Mouse (Mus musculus) gastrocnemius, adult 18-20 months (tissue): ENCODE data around the gene Wfdc2. TPM values are rescaled to one million over a fixed set of nuclear protein-coding genes. Genes with fewer than 3 reads are reported as not detected.
A peak's percentile ranks its signal among the peaks of the same experiment; 100 is the strongest.

Source experiments
- DNase-seq: peaks from one replicate; pipeline ENCODE4 v3.0.0; 2021; ENCODE audit warnings: low spot score
- long read RNA-seq, 2 experiments: library from polyadenylated mRNA; stranded (forward); transcript quantifications; one replicate each; pipeline ENCODE4 v2.0.0; 2021
- total RNA-seq, 2 experiments: library from RNA; stranded (reverse); gene quantifications; 2 replicates each; pipeline ENCODE4 v1.2.3; 2021

The Wfdc2 gene
- total RNA-seq = not detected
- long read RNA-seq, experiment 1 = 0 reads
- long read RNA-seq, experiment 2 = 0 reads

DNA sequence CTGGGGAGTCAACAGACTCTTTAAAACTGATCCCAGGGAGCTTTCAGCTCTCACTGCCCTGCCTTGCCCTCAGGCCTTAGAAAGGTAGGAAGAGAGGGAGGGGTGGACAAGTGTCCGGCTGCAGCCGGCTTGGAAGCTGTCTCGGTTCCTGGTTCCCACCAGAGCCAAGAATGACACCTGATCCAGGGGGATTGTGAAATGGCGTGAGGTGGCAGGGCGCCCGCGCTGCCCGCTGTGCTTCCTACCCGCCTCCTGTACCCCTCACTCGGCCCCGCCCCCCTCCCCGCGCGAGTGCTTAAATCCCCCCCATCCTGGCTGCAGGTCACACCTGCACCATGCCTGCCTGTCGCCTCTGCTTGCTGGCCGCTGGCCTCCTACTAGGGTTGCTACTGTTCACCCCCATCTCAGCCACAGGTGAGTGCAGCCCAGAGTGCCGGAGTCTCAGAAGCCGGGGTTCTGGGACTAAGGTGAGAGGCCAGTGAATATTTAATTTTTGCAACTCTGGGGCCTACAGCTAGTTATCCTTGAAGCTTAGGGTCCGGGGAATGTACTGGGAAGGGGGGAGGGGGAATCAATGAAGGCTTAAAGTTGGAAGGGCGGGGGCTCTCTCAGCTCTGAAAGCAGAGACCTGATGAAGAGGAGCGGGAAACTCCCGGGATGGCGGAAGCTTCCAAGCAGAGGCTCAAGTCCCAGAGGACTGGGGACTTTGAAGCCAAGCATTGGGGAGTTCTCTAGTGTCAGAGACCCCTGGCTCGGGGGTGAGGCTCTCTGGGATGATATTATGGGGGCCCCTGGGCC is at the start of gene Wfdc2:
Gene Wfdc2, plus strand, starts transcription at position 23 of the 798 bp plus-strand sequence.
- peak; percentile 32 for DNase-seq

DNA sequence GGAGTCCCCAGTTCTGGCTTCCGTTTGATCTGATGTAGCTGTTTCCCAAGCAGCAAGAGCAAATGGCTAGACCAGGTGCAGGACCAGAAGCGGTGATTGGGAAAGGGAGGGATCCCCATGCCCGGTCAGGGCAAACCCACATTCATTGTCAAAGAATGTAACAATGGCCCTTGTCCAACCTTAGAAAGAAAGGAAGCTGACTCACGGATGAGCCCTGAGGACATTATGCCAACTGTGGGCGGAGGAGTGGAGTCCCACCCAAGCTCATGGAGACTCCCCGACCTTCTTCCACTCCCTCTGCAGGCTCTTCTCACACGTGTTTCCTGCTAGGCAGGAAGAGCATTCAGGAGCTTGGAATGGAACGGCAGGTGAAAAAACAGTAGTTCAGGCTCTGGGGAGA is 48.8 kb upstream of the Wfdc2 start:
- peak; percentile 29 for DNase-seq

GRCm38 (mm10) chr2:164514916-164515315 is 47.3 kb upstream of the Wfdc2 start:
- no peak for DNase-seq

- no peak for DNase-seq
These were observed 46.3 kb upstream of the Wfdc2 start for GRCm38 (mm10) chr2:164515897-164516296.

DNA sequence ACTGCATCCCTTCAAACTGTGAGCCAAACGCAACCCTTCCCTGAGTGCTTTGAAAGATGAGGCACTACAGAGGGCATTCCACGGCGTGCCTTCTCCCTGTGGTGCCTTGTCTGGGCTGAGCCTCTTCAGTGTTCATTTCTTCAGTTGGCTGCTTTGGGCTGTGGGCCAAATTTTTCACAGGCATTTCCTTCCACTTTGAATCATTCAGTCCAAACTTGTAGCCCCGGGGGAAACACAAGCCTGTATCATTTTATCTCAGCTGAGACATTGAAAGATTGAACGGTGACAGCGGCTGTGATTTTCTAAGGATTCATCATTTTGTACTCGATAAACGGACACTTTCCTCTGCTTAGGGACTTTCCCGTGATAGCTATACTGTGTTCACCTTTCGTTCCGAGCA is 45.6 kb upstream of the Wfdc2 start:
- DNase-seq = no peak

- DNase-seq = peak; percentile 70
These were observed 44.6 kb upstream of the Wfdc2 start for GRCm38 (mm10) chr2:164517485-164518221.

DNA sequence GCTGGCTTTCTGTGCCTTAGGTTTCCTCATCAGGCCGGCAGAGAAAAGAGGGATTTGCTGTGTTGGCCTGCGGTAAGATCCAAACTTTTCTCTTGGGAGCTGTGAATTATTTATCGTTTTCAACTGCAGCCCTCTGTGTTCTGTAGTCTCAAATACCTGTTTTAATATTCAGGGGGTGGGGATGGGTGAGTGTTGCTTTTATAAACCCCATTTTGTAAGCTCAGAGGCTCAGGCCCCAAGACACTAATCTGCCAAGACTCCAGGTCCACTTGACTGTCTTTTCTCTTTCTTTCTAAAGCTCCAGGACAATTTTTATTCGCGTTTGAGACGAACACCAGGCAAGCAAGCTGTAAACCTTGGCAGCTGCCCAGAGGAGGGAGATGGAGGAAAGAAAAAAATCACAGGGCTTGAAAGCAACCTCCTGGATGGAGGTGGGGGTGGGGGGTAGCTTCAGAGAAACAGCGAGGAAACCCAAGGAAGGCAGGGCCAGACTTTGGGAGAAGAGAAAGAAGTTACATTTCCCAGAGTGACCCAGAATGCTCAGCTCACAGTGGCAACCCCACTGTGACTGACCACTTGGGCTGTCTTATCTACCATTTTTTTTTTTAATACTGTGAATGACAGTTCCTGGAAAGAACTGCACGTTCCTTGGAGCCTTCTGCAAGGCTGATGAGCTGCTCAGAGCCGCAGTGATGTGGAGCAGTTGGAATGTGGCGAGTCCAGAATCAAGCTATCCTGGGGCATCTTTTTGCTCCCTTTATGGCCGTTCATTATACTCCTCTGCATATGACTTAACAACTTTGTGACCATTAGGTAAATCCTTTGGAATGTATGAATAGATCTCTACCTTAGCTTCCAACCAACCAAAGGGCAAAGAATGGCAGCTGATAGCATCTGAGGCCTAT is 43.7 kb upstream of the Wfdc2 start:
- no peak for DNase-seq

GRCm38 (mm10) chr2:164519171-164519526 is 43.1 kb upstream of the Wfdc2 start:
- DNase-seq = no peak

DNA sequence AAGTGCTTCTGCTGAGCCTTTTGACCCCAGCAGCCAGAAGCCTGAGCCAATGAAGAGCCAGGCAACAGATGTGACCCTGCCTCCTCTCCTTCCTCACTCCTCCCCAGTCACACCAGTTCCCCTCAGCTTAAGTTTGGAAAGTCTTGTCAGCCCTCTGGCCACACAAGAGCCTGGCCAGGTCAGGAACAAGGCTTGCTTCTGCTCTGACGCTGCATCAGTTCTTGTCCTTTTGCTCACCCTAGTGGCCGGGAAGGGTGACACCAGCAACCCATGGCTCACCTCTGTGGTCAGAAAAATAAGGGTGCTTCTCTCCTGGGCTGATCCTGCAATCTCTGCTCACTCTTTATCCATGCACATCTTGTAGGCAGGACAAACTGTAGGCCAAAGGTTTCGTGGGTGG is 41.4 kb upstream of the Wfdc2 start:
- peak; percentile 39 for DNase-seq

- DNase-seq = no peak
These were observed 40.4 kb upstream of the Wfdc2 start for GRCm38 (mm10) chr2:164521841-164522240.

DNA sequence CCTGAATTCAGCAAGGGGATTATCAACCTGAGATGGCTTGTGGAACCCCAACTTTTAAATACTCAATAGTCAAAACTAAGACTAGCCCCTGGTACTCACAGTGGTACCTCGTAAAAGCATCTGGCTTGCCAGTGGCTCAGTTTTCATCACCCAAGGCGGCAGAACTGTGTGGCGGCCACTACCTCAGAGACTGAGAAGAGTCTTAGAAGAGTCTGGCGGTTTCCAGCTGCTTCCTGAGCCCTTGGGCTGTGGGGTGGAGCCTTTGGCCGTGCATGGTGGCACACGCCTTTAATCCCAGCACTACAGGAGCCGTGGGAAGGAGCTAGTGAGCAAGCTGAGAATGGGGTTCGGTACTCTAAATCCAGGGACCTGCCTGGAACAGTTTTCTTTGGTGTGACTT is 39.9 kb upstream of the Wfdc2 start:
- no peak for DNase-seq

DNA sequence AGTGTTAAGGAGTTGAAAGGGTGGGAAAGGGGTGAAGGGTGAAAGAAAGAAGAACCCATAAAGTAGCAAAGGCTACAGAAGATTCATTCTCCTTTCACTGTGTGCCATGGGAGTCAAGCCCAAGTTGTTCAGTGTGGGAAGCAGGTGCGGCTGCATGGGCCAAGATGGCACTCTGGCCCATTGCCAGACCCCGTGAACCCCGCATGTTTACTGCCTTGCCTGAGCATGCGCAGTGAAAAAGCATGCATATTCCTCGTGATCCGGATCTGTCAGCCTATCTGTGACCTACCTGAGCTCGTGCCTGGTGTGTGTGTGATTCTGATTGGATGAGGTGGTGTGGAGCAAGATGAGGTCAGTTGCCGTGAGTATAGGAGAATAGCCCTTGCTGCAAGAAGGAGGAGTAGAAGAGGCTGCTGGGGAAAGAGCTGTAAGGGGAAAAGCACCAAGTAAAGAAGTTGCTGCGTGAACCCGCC is 38.9 kb upstream of the Wfdc2 start:
- DNase-seq = peak; percentile 11

- DNase-seq = no peak
These were observed 33.7 kb upstream of the Wfdc2 start for GRCm38 (mm10) chr2:164528557-164528956.

DNA sequence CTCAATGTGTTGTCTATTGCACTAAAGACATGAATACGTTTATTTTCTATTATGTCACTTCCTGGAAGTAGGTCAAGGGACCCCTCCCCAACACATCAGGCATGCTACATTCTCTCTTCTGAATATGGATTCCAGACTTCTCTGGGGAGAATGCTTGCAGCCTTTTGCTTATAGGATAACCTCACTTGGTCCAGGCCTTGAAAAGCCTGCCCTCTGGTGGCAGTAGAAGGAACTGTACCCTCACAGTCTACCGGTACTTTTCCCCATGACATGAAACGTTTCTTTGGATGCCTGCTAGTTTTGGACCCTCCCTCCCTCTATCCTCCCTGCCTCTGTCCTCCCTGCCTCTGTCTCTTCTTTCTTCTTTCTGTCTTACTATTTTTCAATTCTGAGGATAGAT is 31.0 kb upstream of the Wfdc2 start:
- DNase-seq = peak; percentile 58

DNA sequence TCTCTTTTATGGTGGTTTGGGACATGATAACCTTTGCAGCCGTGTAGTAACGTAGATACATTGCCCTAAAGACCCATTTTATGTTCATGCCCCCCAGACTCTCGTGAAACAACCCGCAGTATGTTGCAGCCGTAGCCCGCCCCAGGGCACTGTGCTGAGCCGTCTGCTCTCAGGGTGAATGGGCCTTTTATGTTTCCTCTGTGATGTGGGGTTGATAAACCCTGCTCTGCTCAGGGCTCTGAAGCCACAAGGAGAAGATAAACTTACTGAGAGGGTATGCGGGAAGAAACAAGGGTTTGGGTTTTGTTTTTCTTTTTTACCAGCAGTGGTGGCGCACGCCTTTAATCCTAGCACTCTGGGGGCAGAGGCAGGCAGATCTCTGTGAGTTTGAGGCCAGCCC is 27.9 kb upstream of the Wfdc2 start:
- no peak for DNase-seq

DNA sequence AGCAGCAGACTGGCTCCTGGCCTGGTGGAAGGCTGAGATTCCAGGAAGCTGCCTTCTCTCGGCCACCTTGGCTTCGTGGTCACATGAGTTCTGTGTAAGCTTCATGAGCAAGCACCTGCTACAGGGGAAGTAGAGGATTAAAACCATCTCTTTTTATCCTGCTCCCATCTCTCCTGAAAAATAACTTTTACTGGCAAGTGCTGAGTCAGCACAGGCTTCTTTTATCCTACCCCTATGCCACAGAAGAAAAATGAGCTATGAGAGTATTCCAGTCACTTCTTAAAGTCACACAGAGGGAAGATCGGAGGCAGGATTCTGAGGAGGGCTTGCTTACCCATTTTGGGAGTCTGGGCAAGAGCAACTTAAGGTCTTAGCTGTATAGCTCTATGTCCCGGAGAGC is 25.2 kb upstream of the Wfdc2 start:
- DNase-seq = no peak

DNA sequence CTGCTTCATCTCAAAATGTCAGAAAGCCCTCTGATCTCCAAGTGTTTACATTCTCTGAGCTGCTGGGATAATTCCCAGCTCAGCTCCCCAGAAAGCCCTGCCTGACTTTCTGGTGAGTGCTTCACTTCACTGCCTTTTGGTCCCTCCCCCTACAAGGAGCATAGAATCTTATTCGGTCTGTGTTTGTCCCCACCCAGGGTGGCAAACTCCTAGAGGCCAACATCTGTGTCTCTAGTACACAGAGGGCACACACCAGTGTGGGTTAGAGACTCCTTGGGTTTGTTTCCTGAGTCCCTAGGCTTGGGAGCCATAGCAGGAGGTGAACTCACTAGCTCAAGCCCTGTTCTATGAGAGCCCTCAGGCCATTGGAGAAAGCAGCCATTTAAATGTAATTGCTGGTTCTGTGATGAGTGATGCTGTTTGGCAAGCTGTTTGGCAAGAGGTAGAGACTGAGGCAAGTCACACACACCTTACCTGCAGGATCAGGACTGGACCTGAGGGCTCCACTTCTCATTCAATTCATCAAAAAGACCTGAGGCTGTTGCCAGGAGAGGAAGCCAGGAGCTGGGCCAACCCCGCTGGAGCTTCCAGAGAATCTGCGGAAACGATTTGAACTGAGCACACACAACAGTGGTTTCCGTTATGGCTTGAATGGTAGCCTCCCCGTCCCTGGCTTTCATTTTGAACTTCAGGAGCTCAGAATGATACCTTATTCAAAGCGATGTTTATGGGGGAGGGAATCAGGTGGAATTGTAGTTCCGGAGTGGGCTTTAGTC is 21.4 kb upstream of the Wfdc2 start:
- no peak for DNase-seq

DNA sequence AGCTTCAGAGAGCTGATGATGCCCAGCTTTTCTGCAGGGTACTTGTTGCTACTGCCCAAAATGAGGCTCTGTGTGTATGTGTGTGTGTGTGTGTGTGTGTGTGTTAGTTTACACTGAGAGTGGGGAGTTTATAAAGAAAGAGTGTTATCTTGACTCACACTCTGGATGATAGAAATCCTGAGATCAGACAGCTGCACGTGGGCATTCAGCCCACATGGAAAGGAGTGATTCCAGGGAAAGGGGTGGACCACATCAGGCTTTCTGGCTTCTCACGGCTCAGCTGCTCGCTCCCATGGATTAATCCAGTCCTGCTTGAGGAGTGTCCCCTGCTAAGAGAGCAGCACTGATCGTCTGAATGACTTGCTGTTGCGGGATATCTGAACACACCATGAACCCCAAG is 20.1 kb upstream of the Wfdc2 start:
- no peak for DNase-seq

- no peak for DNase-seq
These were observed 19.6 kb upstream of the Wfdc2 start for GRCm38 (mm10) chr2:164542598-164542997.

- DNase-seq = no peak
These were observed 18.5 kb upstream of the Wfdc2 start for GRCm38 (mm10) chr2:164543745-164544144.
